Mouse (Mus musculus): ENCODE measurements around the gene Klf15. TPM values are rescaled to one million over a fixed set of nuclear protein-coding genes. Genes with fewer than 3 reads are reported as not detected.

The Klf15 gene
- polyA plus RNA-seq, 2 experiments: 7.6 to 9.9 TPM

- Histone ChIP-seq H3K4me3 (ENCODE audit: insufficient read depth in 1 of 2, low read depth in 2 of 2, low read length in 2 of 2) (no peak overlapping the region), H3K4me1 (replicated peaks; ENCODE audit: control insufficient read depth in 2 of 2, insufficient read depth in 2 of 2, low read length in 1 of 2) (peaks cover 0 to 5% of the 10 kb centered on the region in 2 experiments; a peak in 1 of 4 replicates), H3K9me3 (ENCODE audit: control insufficient read depth, low read length) (no peaks in the 10 kb centered on the region), H3K36me3 (replicated peaks; ENCODE audit: control insufficient read depth, insufficient read depth, low read depth) (no peaks in the 10 kb centered on the region), H3K27ac (no peak overlapping the region), H3K9ac (replicated peaks) (no peak overlapping the region), H3K27me3 (ENCODE audit: control insufficient read depth, insufficient read depth, low read length) (no peaks in the 10 kb centered on the region), H3K4me2 (ENCODE audit: low read depth) (no peak overlapping the region)
- ATAC-seq (ENCODE audit: insufficient read depth): no peak
- DNase-seq (ENCODE audit: low read depth in 3 of 3, low spot score in 3 of 3): no peak
- 55% methylated on average over 3 of the region's 3 CpGs for whole genome bisulfite sequencing (ENCODE audit: insufficient replicate concordance)
- TF ChIP-seq CTCF (IDR thresholded peaks at IDR 0.05; ENCODE audit: low read depth): no peak
- TF ChIP-seq EP300 (IDR thresholded peaks at IDR 0.05; ENCODE audit: low read depth): no peak
These were observed 32.2 kb downstream of the Klf15 start for GRCm38 (mm10) chr6:90494566-90494965.

GRCm38 (mm10) chr6:90495282-90495912 lies 33.0 kb downstream of the Klf15 start:
- Histone ChIP-seq H3K9ac (replicated peaks) (no peak overlapping the region), H3K27me3 (ENCODE audit: control insufficient read depth, insufficient read depth, low read length) (no peaks in the 10 kb centered on the region), H3K9me3 (ENCODE audit: control insufficient read depth, low read length) (no peaks in the 10 kb centered on the region), H3K4me3 (ENCODE audit: insufficient read depth in 1 of 2, low read depth in 2 of 2, low read length in 2 of 2) (no peak overlapping the region), H3K36me3 (replicated peaks; ENCODE audit: control insufficient read depth, insufficient read depth, low read depth) (no peaks in the 10 kb centered on the region), H3K4me1 (replicated peaks; ENCODE audit: control insufficient read depth in 2 of 2, insufficient read depth in 2 of 2, low read length in 1 of 2) (peaks cover 0 to 5% of the 10 kb centered on the region in 2 experiments; a peak in 1 of 4 replicates), H3K4me2 (ENCODE audit: low read depth) (no peak overlapping the region), H3K27ac (no peak overlapping the region)
- TF ChIP-seq CTCF (IDR thresholded peaks at IDR 0.05; ENCODE audit: low read depth) (no peak), EP300 (IDR thresholded peaks at IDR 0.05; ENCODE audit: low read depth) (no peak)
- 53% methylated on average over 7 of the region's 7 CpGs for WGBS (ENCODE audit: insufficient replicate concordance)
- no peak for DNase-seq (ENCODE audit: low read depth in 3 of 3, low spot score in 3 of 3)
- no peak for ATAC-seq (ENCODE audit: insufficient read depth)

GRCm38 (mm10) chr6:90496217-90496616 lies 33.8 kb downstream of the Klf15 start:
- H3K27me3 ChIP-seq (ENCODE audit: control insufficient read depth, insufficient read depth, low read length): no peaks in the 10 kb centered on the region
- no peak overlapping the region for H3K4me3 ChIP-seq (ENCODE audit: insufficient read depth in 1 of 2, low read depth in 2 of 2, low read length in 2 of 2)
- no peak overlapping the region for H3K9ac ChIP-seq (replicated peaks)
- H3K4me1 ChIP-seq (replicated peaks; ENCODE audit: control insufficient read depth in 2 of 2, insufficient read depth in 2 of 2, low read length in 1 of 2): peaks cover 0 to 5% of the 10 kb centered on the region in 2 experiments; a peak in 1 of 4 replicates
- H3K27ac ChIP-seq: no peak overlapping the region
- TF ChIP-seq EP300 (IDR thresholded peaks at IDR 0.05; ENCODE audit: low read depth) (no peak), CTCF (IDR thresholded peaks at IDR 0.05; ENCODE audit: low read depth) (no peak)
- no peak overlapping the region for H3K4me2 ChIP-seq (ENCODE audit: low read depth)
- DNase-seq (ENCODE audit: low read depth in 3 of 3, low spot score in 3 of 3) (no peak), ATAC-seq (ENCODE audit: insufficient read depth) (no peak)
- H3K36me3 ChIP-seq (replicated peaks; ENCODE audit: control insufficient read depth, insufficient read depth, low read depth): no peaks in the 10 kb centered on the region
- WGBS (ENCODE audit: insufficient replicate concordance): 47% methylated on average over 3 of the region's 3 CpGs
- no peaks in the 10 kb centered on the region for H3K9me3 ChIP-seq (ENCODE audit: control insufficient read depth, low read length)

- no peak for ATAC-seq (ENCODE audit: insufficient read depth)
- DNase-seq (ENCODE audit: low read depth in 3 of 3, low spot score in 3 of 3): no peak
These were observed 37.1 kb downstream of the Klf15 start for GRCm38 (mm10) chr6:90499509-90499908.

GRCm38 (mm10) chr6:90501222-90501940 lies 39.0 kb downstream of the Klf15 start:
- WGBS (ENCODE audit: insufficient replicate concordance): 46% methylated on average over 8 of the region's 8 CpGs
- Histone ChIP-seq H3K9ac (replicated peaks) (no peak overlapping the region), H3K27ac (no peak overlapping the region), H3K4me2 (ENCODE audit: low read depth) (no peak overlapping the region), H3K4me3 (ENCODE audit: insufficient read depth in 1 of 2, low read depth in 2 of 2, low read length in 2 of 2) (no peak overlapping the region), H3K36me3 (replicated peaks; ENCODE audit: control insufficient read depth, insufficient read depth, low read depth) (no peaks in the 10 kb centered on the region), H3K9me3 (ENCODE audit: control insufficient read depth, low read length) (no peaks in the 10 kb centered on the region), H3K4me1 (replicated peaks; ENCODE audit: control insufficient read depth in 2 of 2, insufficient read depth in 2 of 2, low read length in 1 of 2) (0 out of 4 replicates have a peak, but pooled peaks cover 0 to 2% of the 10 kb centered on the region in 2 experiments), H3K27me3 (ENCODE audit: control insufficient read depth, insufficient read depth, low read length) (no peaks in the 10 kb centered on the region)
- DNase-seq (ENCODE audit: low read depth in 3 of 3, low spot score in 3 of 3) (no peak), ATAC-seq (ENCODE audit: insufficient read depth) (no peak)
- TF ChIP-seq EP300 (IDR thresholded peaks at IDR 0.05; ENCODE audit: low read depth) (no peak), CTCF (IDR thresholded peaks at IDR 0.05; ENCODE audit: low read depth) (no peak)

More at GRCm38 (mm10) chr6:90499509-90499908, 37.1 kb downstream of the Klf15 start:
- TF ChIP-seq CTCF (IDR thresholded peaks at IDR 0.05; ENCODE audit: low read depth) (no peak), EP300 (IDR thresholded peaks at IDR 0.05; ENCODE audit: low read depth) (no peak)
- Histone ChIP-seq H3K4me3 (ENCODE audit: insufficient read depth in 1 of 2, low read depth in 2 of 2, low read length in 2 of 2) (no peak overlapping the region), H3K9me3 (ENCODE audit: control insufficient read depth, low read length) (no peaks in the 10 kb centered on the region), H3K9ac (replicated peaks) (no peak overlapping the region), H3K4me1 (replicated peaks; ENCODE audit: control insufficient read depth in 2 of 2, insufficient read depth in 2 of 2, low read length in 1 of 2) (0 out of 4 replicates have a peak, but pooled peaks cover 0 to 2% of the 10 kb centered on the region in 2 experiments), H3K27ac (no peak overlapping the region), H3K36me3 (replicated peaks; ENCODE audit: control insufficient read depth, insufficient read depth, low read depth) (no peaks in the 10 kb centered on the region), H3K27me3 (ENCODE audit: control insufficient read depth, insufficient read depth, low read length) (no peaks in the 10 kb centered on the region), H3K4me2 (ENCODE audit: low read depth) (no peak overlapping the region)
- 44% methylated on average over 4 of the region's 4 CpGs for WGBS (ENCODE audit: insufficient replicate concordance)

Data from liver, embryonic 14.5 days (tissue).